Mouse (Mus musculus) hindbrain, embryonic 15.5 days (tissue): ENCODE data around the gene Cd163l1. TPM values are rescaled to one million over a fixed set of nuclear protein-coding genes. Genes with fewer than 3 reads are reported as not detected.

Experiments used
- ATAC-seq: fragments of 200-750 bp; cut with Nextera tagmentation; 2 replicates; pipeline ENCODE4 v1.8.0; 2017; ENCODE audit warnings: low read depth, moderate number of reproducible peaks, moderate TSS enrichment; ENCODE audit not compliant: low FRiP score
- H3K27ac ChIP-seq: fragments of 300-500 bp; sonication (generic); replicated peaks from 2 replicates; pipeline ENCODE4 v1.5.1; 2015; ENCODE audit warnings: mild to moderate bottlenecking, inconsistent platforms
- H3K27me3 ChIP-seq: fragments of 300-500 bp; sonication (generic); 2 replicates; pipeline ENCODE4 v1.6.1; 2015; ENCODE audit warnings: control low read depth, inconsistent platforms
- H3K36me3 ChIP-seq: fragments of 300-500 bp; sonication (generic); 2 replicates; pipeline ENCODE4 v1.6.1; 2015; ENCODE audit warnings: control low read depth, inconsistent platforms
- H3K4me1 ChIP-seq: fragments of 300-500 bp; sonication (generic); replicated peaks from 2 replicates; pipeline ENCODE4 v1.6.1; 2015; ENCODE audit warnings: control low read depth, inconsistent platforms
- H3K4me2 ChIP-seq: fragments of 300-500 bp; sonication (generic); 2 replicates; pipeline ENCODE4 v1.6.1; 2015; ENCODE audit warnings: moderate library complexity, mild to moderate bottlenecking, inconsistent platforms
- H3K4me3 ChIP-seq: fragments of 300-500 bp; sonication (generic); 2 replicates; pipeline ENCODE4 v1.5.1; 2015; ENCODE audit warnings: mild to moderate bottlenecking, inconsistent platforms
- H3K9ac ChIP-seq: fragments of 300-500 bp; sonication (generic); 2 replicates; pipeline ENCODE4 v1.6.1; 2015; ENCODE audit warnings: inconsistent platforms
- H3K9me3 ChIP-seq: fragments of 300-500 bp; sonication (generic); 2 replicates; pipeline ENCODE4 v1.6.1; 2016; ENCODE audit warnings: control low read depth, inconsistent platforms
- WGBS: fragments of 180-500 bp; shearing (Covaris S2); methylation state at CpG from one replicate; pipeline ENCODE4 v1.1.7; 2015; 5-methylcytosine and 5-hydroxymethylcytosine counted together
- polyA plus RNA-seq: library from polyadenylated mRNA; unstranded; fragments of >200 nt; fragmentation: Nextera tagmentation; extraction: Ambion mirVana; gene quantifications from 2 replicates; pipeline ENCODE4 v1.2.1, GENCODE M21; 2015

Cd163l1 gene
- polyA plus RNA-seq, 1 experiment from 2014 or later = 0.04 TPM

GRCm38 (mm10) chr7:140228476-140228875, 10.4 kb downstream of the Cd163l1 start:
- H3K36me3 ChIP-seq = no peaks in the 10 kb centered on the region
- H3K9ac ChIP-seq = no peak overlapping the region
- H3K9me3 ChIP-seq = no peaks in the 10 kb centered on the region
- H3K4me3 ChIP-seq = no peak overlapping the region
- no peak for ATAC-seq
- 80% methylated on average over 13 of the region's 13 CpGs for WGBS
- no peak overlapping the region for H3K27ac ChIP-seq
- no peak overlapping the region for H3K4me2 ChIP-seq
- H3K4me1 ChIP-seq = no peaks in the 10 kb centered on the region
- H3K27me3 ChIP-seq = no peaks in the 10 kb centered on the region

GRCm38 (mm10) chr7:140231026-140231425, 13.0 kb downstream of the Cd163l1 start:
- ATAC-seq = no peak
- Histone ChIP-seq H3K27me3 (no peaks in the 10 kb centered on the region), H3K4me1 (no peaks in the 10 kb centered on the region), H3K9me3 (no peaks in the 10 kb centered on the region), H3K36me3 (no peaks in the 10 kb centered on the region), H3K4me3 (no peak overlapping the region), H3K27ac (no peak overlapping the region), H3K4me2 (no peak overlapping the region), H3K9ac (no peak overlapping the region)
- 56% methylated on average over 2 of the region's 2 CpGs for WGBS

GRCm38 (mm10) chr7:140233696-140234095, 15.6 kb downstream of the Cd163l1 start:
- Histone ChIP-seq H3K9ac (no peak overlapping the region), H3K4me3 (no peak overlapping the region), H3K36me3 (no peaks in the 10 kb centered on the region), H3K4me2 (no peak overlapping the region), H3K27me3 (no peaks in the 10 kb centered on the region), H3K27ac (no peak overlapping the region), H3K4me1 (no peaks in the 10 kb centered on the region), H3K9me3 (no peaks in the 10 kb centered on the region)
- no peak for ATAC-seq
- WGBS = 92% methylated on average over 3 of the region's 3 CpGs

- Histone ChIP-seq H3K27ac (no peak within 1 kb of the TSS), H3K27me3 (no peaks in the 10 kb centered on the region), H3K9me3 (0 out of 2 replicates have a peak, but pooled peaks cover under 1% of the 10 kb centered on the region), H3K4me3 (no peak within 1 kb of the TSS), H3K36me3 (no peaks in the 10 kb centered on the region), H3K4me2 (no peak within 1 kb of the TSS), H3K4me1 (no peaks in the 10 kb centered on the region), H3K9ac (no peak within 1 kb of the TSS)
- ATAC-seq = no peak
- 87% methylated on average over 4 of the region's 4 CpGs for WGBS
Observed at GRCm38 (mm10) chr7:140247216-140247615, 29.1 kb downstream of the Cd163l1 start, which contains the start of gene 5830411N06Rik. Gene 5830411N06Rik (plus strand): TSS chr7:140247284.

- Histone ChIP-seq H3K4me2 (no peak overlapping the region), H3K9ac (no peak overlapping the region), H3K27me3 (no peaks in the 10 kb centered on the region), H3K27ac (no peak overlapping the region), H3K36me3 (no peaks in the 10 kb centered on the region), H3K4me3 (no peak overlapping the region), H3K4me1 (no peaks in the 10 kb centered on the region), H3K9me3 (no peaks in the 10 kb centered on the region)
- WGBS = 87% methylated on average over 7 of the region's 7 CpGs
- no peak for ATAC-seq
Observed at GRCm38 (mm10) chr7:140253780-140254299, 35.8 kb downstream of the Cd163l1 start.

Other genes starting within 250 kb of the Cd163l1 start
- gene 6430531B16Rik, start 239.5 kb upstream of the Cd163l1 start, polyA plus RNA-seq = 0.68 and 0.97 TPM in 2 replicates
- gene Adam8, start 225.7 kb upstream of the Cd163l1 start, polyA plus RNA-seq = 2.9 and 3.6 TPM in 2 replicates
- gene Zfp511, start 181.9 kb upstream of the Cd163l1 start, polyA plus RNA-seq = 48.1 and 56.8 TPM in 2 replicates
- gene Tubgcp2, start 181.6 kb upstream of the Cd163l1 start, polyA plus RNA-seq = 53.3 and 56.6 TPM in 2 replicates
- 5.5 and 9.5 TPM in 2 replicates for gene Msx3, start 169.2 kb upstream of the Cd163l1 start, polyA plus RNA-seq
- 279 and 296 TPM in 2 replicates for gene Caly, start 135.7 kb upstream of the Cd163l1 start, polyA plus RNA-seq
- gene Prap1, start 124.9 kb upstream of the Cd163l1 start, polyA plus RNA-seq = not detected in 2 replicates
- gene Fuom, start 115.8 kb upstream of the Cd163l1 start, polyA plus RNA-seq = 37.6 and 41.2 TPM in 2 replicates
- 7.7 and 9.6 TPM in 2 replicates for gene Paox, start 102.5 kb upstream of the Cd163l1 start, polyA plus RNA-seq
- 115 and 120 TPM in 2 replicates for gene Echs1, start 101.8 kb upstream of the Cd163l1 start, polyA plus RNA-seq
- gene Mtg1, start 80.7 kb upstream of the Cd163l1 start, polyA plus RNA-seq = 27.4 and 31.1 TPM in 2 replicates
- 24.9 and 28.2 TPM in 2 replicates for gene Sprn, start 63.4 kb upstream of the Cd163l1 start, polyA plus RNA-seq
- not detected in 2 replicates for gene Olfr522, start 53.5 kb upstream of the Cd163l1 start, polyA plus RNA-seq
- gene Olfr523, start 45.0 kb upstream of the Cd163l1 start, polyA plus RNA-seq = not detected in 2 replicates
- gene Olfr524, start 12.3 kb upstream of the Cd163l1 start, polyA plus RNA-seq = not detected in 2 replicates
- gene 5830411N06Rik, start 29.0 kb downstream of the Cd163l1 start, polyA plus RNA-seq = not detected in 2 replicates
- not detected in 2 replicates for gene Olfr525, start 102.6 kb downstream of the Cd163l1 start, polyA plus RNA-seq
- gene Olfr527, start 115.8 kb downstream of the Cd163l1 start, polyA plus RNA-seq = not detected in 2 replicates
- not detected in 2 replicates for gene Olfr60, start 143.4 kb downstream of the Cd163l1 start, polyA plus RNA-seq
- not detected in 2 replicates for gene Olfr530, start 158.1 kb downstream of the Cd163l1 start, polyA plus RNA-seq
- not detected in 2 replicates for gene Olfr531, start 184.7 kb downstream of the Cd163l1 start, polyA plus RNA-seq
- gene Olfr532, start 203.4 kb downstream of the Cd163l1 start, polyA plus RNA-seq = not detected in 2 replicates
- not detected in 2 replicates for gene Olfr533, start 245.1 kb downstream of the Cd163l1 start, polyA plus RNA-seq